10 mouse cellular contexts compared by ENCODE assay signal in the genomic region with DNA sequence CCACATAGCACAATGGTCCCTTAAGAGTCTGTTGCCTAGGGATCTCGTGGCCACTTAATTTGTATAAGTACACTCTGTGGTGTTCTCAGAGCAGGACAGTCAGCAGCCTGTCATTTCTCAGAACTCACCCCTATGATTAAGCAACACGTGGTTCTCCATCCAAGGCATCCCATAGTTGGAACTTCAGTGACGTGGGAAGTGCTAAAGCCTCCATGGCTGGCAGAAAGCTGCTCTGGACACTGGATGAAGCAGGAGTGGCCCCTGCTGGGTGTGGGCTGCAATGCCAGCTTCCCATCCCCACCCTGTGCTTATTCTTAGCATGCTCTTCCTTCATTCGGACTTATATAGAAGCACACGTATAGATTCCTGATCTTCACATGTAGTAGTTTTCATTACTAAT. TPM values are rescaled to one million over a fixed set of nuclear protein-coding genes. Genes with fewer than 3 reads are reported as not detected.
A peak's percentile ranks its signal among the peaks of the same experiment; 100 is the strongest.
DNase-seq lines count a peak whose midpoint lies in the region; ATAC-seq and TF ChIP-seq lines count a peak whose summit lies in the region.
"Had no signal": no experiment of that assay in that cellular context is flagged by ENCODE, and none has a peak within 500 bp of the region (broad histone marks: within the 10 kb centered on the region; RNA-seq: fewer than 3 reads in every experiment).

No protein-coding gene starts in this region.

- H3K4me1 ChIP-seq in intestine, postnatal 0 days (replicated peaks; ENCODE audit: control insufficient read depth, insufficient read depth, low read length), result no peaks in the 10 kb centered on the region
- no peaks in the 10 kb centered on the region for H3K4me1 ChIP-seq in intestine, embryonic 16.5 days (ENCODE audit: control insufficient read depth, insufficient read depth, low read length)
- H3K4me1 ChIP-seq in lung, postnatal 0 days (ENCODE audit: insufficient read depth, low read depth, low read length), result no peaks in the 10 kb centered on the region
- H3K4me1 ChIP-seq in stomach, postnatal 0 days (replicated peaks; ENCODE audit: control insufficient read depth, insufficient read depth), result no peaks in the 10 kb centered on the region

- no peak overlapping the region for H3K4me3 ChIP-seq in intestine, postnatal 0 days (ENCODE audit: low read depth, low read length)
- no peak overlapping the region for H3K4me3 ChIP-seq in intestine, embryonic 16.5 days (ENCODE audit: low read length)
- H3K4me3 ChIP-seq in lung, postnatal 0 days (ENCODE audit: low read depth, low read length), result no peak overlapping the region
- H3K4me3 ChIP-seq in stomach, postnatal 0 days (ENCODE audit: low read depth, low read length), result no peak overlapping the region
- H3K4me3 ChIP-seq: forebrain, embryonic 15.5 days; megakaryocyte, embryonic 14.5 days had no signal

- TF ChIP-seq EP300 in lung, postnatal 0 days (IDR thresholded peaks at IDR 0.05), result peak; percentile 75; the same call in 1 of the 2 replicates
- TF ChIP-seq EP300 in stomach, postnatal 0 days (optimal IDR thresholded peaks at IDR 0.05), result no peak

- TF ChIP-seq CTCF in intestine, postnatal 0 days (IDR thresholded peaks at IDR 0.05; ENCODE audit: low read depth), result peak; percentile 44
- TF ChIP-seq CTCF in lung, postnatal 0 days (IDR thresholded peaks at IDR 0.05), result peak; percentile 64
- peak; percentile 56 for TF ChIP-seq CTCF in stomach, postnatal 0 days (IDR thresholded peaks at IDR 0.05; ENCODE audit: low read depth)

- 54% methylated on average over 5 of the region's 5 CpGs for WGBS in intestine, postnatal 0 days
- 69% methylated on average over 5 of the region's 5 CpGs for WGBS in intestine, embryonic 16.5 days
- 43% methylated on average over 5 of the region's 5 CpGs for WGBS in lung, postnatal 0 days
- 65% methylated on average over 5 of the region's 5 CpGs for WGBS in stomach, postnatal 0 days

- H3K27ac ChIP-seq in intestine, postnatal 0 days (ENCODE audit: low read depth, low read length), result no peak overlapping the region
- H3K27ac ChIP-seq in intestine, embryonic 16.5 days (ENCODE audit: low read length), result no peak overlapping the region
- H3K27ac ChIP-seq in lung, postnatal 0 days (ENCODE audit: low read length), result no peak overlapping the region
- H3K27ac ChIP-seq in stomach, postnatal 0 days (replicated peaks), result no peak overlapping the region
- H3K27ac ChIP-seq: forebrain, embryonic 15.5 days had no signal

- H3K27me3 ChIP-seq in intestine, postnatal 0 days (replicated peaks; ENCODE audit: control insufficient read depth, insufficient read depth, low read length), result no peaks in the 10 kb centered on the region
- H3K27me3 ChIP-seq in intestine, embryonic 16.5 days (replicated peaks; ENCODE audit: control insufficient read depth, insufficient read depth, low read length), result no peaks in the 10 kb centered on the region
- no peaks in the 10 kb centered on the region for H3K27me3 ChIP-seq in lung, postnatal 0 days (replicated peaks; ENCODE audit: insufficient read depth, low read length)
- H3K27me3 ChIP-seq in stomach, postnatal 0 days (ENCODE audit: control insufficient read depth, insufficient read depth, low read length), result no peaks in the 10 kb centered on the region
- H3K27me3 ChIP-seq: forebrain, embryonic 15.5 days; megakaryocyte, embryonic 14.5 days; Patski had no signal

- H3K4me2 ChIP-seq in intestine, postnatal 0 days (replicated peaks; ENCODE audit: low read depth), result no peak overlapping the region
- no peak overlapping the region for H3K4me2 ChIP-seq in intestine, embryonic 16.5 days (ENCODE audit: low read depth, low read length)
- no peak overlapping the region for H3K4me2 ChIP-seq in lung, postnatal 0 days (replicated peaks; ENCODE audit: low read depth, low read length)
- H3K4me2 ChIP-seq in stomach, postnatal 0 days (replicated peaks; ENCODE audit: low read depth), result no peak overlapping the region
- H3K4me2 ChIP-seq: forebrain, embryonic 15.5 days had no signal

- H3K36me3 ChIP-seq in intestine, postnatal 0 days (ENCODE audit: control insufficient read depth, insufficient read depth), result peaks cover 10% of the 10 kb centered on the region; the same call in 1 of the 2 replicates
- H3K36me3 ChIP-seq in intestine, embryonic 16.5 days (ENCODE audit: control insufficient read depth, insufficient read depth, low read length), result no peaks in the 10 kb centered on the region
- no peaks in the 10 kb centered on the region for H3K36me3 ChIP-seq in lung, postnatal 0 days (ENCODE audit: insufficient read depth, low read length)
- no peaks in the 10 kb centered on the region for H3K36me3 ChIP-seq in stomach, postnatal 0 days (ENCODE audit: control insufficient read depth, insufficient read depth, low read length)

- H3K9me3 ChIP-seq in intestine, postnatal 0 days (ENCODE audit: control insufficient read depth), result no peaks in the 10 kb centered on the region
- peaks cover 3% of the 10 kb centered on the region; the same call in 1 of the 2 replicates for H3K9me3 ChIP-seq in intestine, embryonic 16.5 days (ENCODE audit: control insufficient read depth, low read length)
- no peaks in the 10 kb centered on the region for H3K9me3 ChIP-seq in lung, postnatal 0 days (ENCODE audit: low read length)
- H3K9me3 ChIP-seq in stomach, postnatal 0 days (ENCODE audit: control insufficient read depth, low read length), result no peaks in the 10 kb centered on the region
- H3K9me3 ChIP-seq: forebrain, embryonic 15.5 days had no signal

- no peak overlapping the region for H3K9ac ChIP-seq in intestine, postnatal 0 days (ENCODE audit: low read depth, low read length)
- H3K9ac ChIP-seq in intestine, embryonic 16.5 days (ENCODE audit: low read depth, low read length), result no peak overlapping the region
- no peak overlapping the region for H3K9ac ChIP-seq in lung, postnatal 0 days (replicated peaks; ENCODE audit: low read depth)
- H3K9ac ChIP-seq in stomach, postnatal 0 days (ENCODE audit: low read length), result no peak overlapping the region
- H3K9ac ChIP-seq: forebrain, embryonic 15.5 days had no signal

- peak; percentile 71 for DNase-seq in lung, postnatal 0 days (ENCODE audit: low spot score)
- no peak for DNase-seq in lung, postnatal 36 days
- peak; percentile 76 for DNase-seq in NIH3T3 (ENCODE audit: low read depth)
- no peak for DNase-seq in stomach, postnatal 0 days (ENCODE audit: low spot score)
- no peak for DNase-seq in spleen, adult 12 weeks (ENCODE audit: low spot score)

- ATAC-seq in intestine, postnatal 0 days, result no peak
- ATAC-seq in intestine, embryonic 16.5 days, result no peak
- peak; percentile 77 for ATAC-seq in lung, postnatal 0 days
- no peak for ATAC-seq in stomach, postnatal 0 days (ENCODE audit: low FRiP score, low TSS enrichment)

RNA-seq across cellular contexts. Expression of a gene that starts 55.7 kb away (rescaled TPM):
- polyA plus RNA-seq in intestine, postnatal 0 days (2015; fragmentation: Nextera tagmentation; extraction: Ambion mirVana), result 12.4 TPM in 2 replicates
- polyA plus RNA-seq in intestine, embryonic 16.5 days (2015; fragmentation: Nextera tagmentation; extraction: Ambion mirVana), result 21.5 and 25.5 TPM in 2 replicates
- 17.5 and 18.4 TPM in 2 replicates for polyA plus RNA-seq in lung, postnatal 0 days (2015; fragmentation: Nextera tagmentation; extraction: Ambion mirVana)
- polyA plus RNA-seq in stomach, postnatal 0 days (2015; fragmentation: Nextera tagmentation; extraction: Ambion mirVana), result 14.0 and 15.0 TPM in 2 replicates

Comparison
In these comparisons a context has a peak if more than half of its experiments do, and no peak if none do; other contexts are left out.
1. DNase-seq: peak in lung, postnatal 0 days (single experiment) and NIH3T3 (single experiment); none in lung, postnatal 36 days (single experiment), stomach, postnatal 0 days (single experiment) and spleen, adult 12 weeks (single experiment).
2. Peak in every context shown above with its lines, with median percentiles within 50 percentile points of each other: CTCF ChIP-seq.